Mouse (Mus musculus) urinary bladder, postnatal 0 days (tissue): ENCODE data around the gene Eif3g. TPM values are rescaled to one million over a fixed set of nuclear protein-coding genes. Genes with fewer than 3 reads are reported as not detected.

Source experiments
- microRNA-seq: library from miRNA; unstranded; fragments of <30 nt; microRNA quantifications from one replicate; pipeline ENCODE4, GENCODE M21; 2016
- polyA plus RNA-seq: library from polyadenylated mRNA; unstranded; fragments of >200 nt; fragmentation: Nextera tagmentation; extraction: Ambion mirVana; gene quantifications from 2 replicates; pipeline ENCODE4 v1.2.1, GENCODE M21; 2015

The Eif3g gene
- 215 and 220 TPM in 2 replicates for polyA plus RNA-seq

DNA sequence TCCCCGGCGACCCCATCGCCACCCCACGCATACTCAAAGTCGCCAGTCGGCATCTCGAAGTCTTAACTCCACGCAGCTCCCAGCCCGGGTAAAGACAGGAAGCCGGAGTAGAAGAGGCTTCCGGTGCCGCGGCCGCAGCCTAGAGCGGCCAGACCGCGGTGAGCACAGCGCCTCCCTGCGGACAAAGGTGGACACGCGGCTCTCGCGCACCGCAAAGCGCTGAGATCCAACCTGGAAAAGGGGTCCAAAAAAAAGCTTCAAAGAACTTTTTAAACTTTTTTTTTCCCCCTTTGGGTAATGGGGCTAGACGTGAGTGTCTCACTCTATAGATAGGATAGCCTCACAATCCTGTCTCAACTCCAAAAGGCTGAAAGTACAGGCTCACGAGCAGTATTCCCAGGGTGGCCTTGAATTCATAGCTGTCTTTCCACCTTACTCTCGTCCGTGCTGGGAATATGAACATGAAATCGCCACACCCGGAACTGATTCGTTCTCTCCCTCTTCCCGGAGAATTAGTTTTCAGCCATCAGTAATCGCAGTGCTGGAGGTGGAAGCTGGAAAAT lies at the start of gene Eif3g:
TSS of gene Eif3g (minus strand) at position 113 of the 563 bp plus-strand sequence.

DNA sequence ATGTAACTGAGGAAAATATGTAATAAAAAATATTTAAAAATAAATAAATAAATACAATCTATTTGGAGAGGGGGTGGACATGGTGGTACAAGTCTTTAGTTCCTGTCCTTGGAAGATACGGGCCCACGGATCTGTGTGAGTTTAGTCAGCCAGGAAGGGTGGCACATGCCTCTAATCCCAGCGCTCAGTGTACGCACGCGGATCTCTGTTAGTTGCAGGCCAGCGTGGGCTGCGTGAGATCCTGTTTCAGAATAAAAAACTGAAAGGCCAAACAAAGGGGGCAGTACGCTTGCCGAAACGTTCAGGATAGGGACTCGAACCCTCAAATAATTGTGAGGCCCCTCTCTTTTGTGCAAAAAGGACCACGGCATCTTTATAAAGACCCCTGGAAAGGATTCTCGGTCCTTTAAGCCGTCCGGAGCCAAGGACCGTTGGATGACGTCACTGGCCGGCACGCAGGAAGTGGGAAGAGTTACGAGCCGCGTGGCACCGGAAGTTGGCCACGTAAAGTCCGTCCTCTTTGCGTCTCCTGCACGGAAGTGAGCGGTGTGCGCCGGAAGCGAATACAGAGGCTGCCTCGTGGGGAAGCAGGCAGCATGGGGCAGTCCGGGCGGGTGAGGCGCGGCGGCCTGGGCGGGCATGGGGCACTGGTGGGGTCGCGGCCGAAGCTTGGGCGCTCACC lies 10.6 kb downstream of the Eif3g start, which contains the start of gene Ppan:
TSS of gene Ppan (plus strand) at position 472 of the 682 bp plus-strand sequence.

DNA sequence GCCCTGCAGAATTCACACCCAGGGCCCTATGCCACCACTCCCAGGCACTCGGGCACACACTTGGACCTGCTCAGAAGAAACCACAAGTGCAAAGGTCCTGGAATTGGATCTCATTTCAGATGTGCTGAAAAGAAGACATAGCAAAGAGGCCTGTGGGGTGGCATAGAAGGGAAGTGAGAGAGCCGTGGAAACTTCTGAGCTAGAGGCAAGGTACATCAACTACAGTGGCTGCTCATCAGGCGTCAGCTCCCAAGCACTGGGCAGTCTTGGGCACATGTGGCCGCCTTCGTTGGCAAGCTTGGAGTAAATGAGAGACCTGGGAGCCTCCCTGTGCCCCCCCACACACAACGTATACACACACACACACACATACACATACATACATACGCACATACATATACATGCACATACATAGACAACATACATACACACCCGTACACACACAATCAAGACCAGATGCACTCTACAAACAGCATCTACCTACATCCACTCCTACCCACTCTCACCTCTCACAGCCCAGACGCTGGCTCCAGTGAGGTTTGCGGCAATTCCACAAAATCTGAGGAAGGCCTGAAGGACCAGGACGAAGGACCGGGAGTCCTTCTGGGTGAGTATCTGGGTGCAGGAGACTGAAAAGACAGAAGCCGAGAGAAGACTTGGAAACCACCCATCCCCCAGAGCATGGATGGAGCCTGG lies 19.2 kb downstream of the Eif3g start, which contains the start of gene Angptl6:
TSS of gene Angptl6 (minus strand) at position 631 of the 696 bp plus-strand sequence.

DNA sequence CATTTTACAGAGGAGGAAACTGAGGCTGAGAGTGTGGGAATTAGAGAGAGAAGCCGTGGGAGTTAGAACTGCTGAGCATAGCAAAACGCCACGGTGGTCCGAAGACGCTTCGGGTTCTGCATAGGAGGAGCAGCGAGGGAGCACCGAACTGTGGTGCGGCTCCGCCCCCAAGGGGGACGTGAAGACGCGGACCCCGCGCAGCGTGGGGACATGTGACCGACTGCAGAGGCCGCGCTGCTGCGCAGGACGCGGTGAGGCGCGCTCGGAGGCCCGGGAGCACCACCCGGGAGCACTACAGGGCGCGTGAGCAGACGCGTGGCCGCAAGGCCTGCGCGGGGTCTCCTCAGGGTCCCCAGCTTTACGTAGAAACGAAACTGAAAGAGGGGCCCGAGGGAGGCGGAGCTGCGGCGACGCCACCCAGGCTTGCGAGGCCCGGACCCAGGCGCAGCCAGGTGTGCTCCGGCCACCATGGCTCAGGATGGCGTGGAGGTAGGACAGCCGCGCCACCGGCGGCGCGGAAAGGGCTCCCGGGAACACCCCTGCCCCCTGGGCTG lies 29.9 kb downstream of the Eif3g start, which contains the start of gene A230050P20Rik:
TSS of gene A230050P20Rik (plus strand) at position 195 of the 554 bp plus-strand sequence.

Small RNA genes lying within 50 kb of the gene (microRNA-seq; reads per million reads assigned to microRNA genes)
- not detected for gene Mir7081

Other genes with a start within 250 kb of the Eif3g start
- gene Pin1, start 246.5 kb downstream of the Eif3g start, polyA plus RNA-seq = 36.1 and 37.6 TPM in 2 replicates
- gene Olfm2, start 152.3 kb downstream of the Eif3g start, polyA plus RNA-seq = 5.4 and 6.0 TPM in 2 replicates
- gene Col5a3, start 83.6 kb downstream of the Eif3g start, polyA plus RNA-seq = 8.1 and 11.4 TPM in 2 replicates
- gene Rdh8, start 80.1 kb downstream of the Eif3g start, polyA plus RNA-seq = not detected in 2 replicates
- 11.9 and 16.2 TPM in 2 replicates for gene A230050P20Rik, start 30.0 kb downstream of the Eif3g start, polyA plus RNA-seq
- gene Angptl6, start 18.9 kb downstream of the Eif3g start, polyA plus RNA-seq = 9.4 and 11.5 TPM in 2 replicates
- 36.3 and 39.8 TPM in 2 replicates for gene Ppan, start 10.4 kb downstream of the Eif3g start, polyA plus RNA-seq
- gene Dnmt1, start 61.3 kb upstream of the Eif3g start, polyA plus RNA-seq = 19.8 and 22.3 TPM in 2 replicates
- 42.4 and 46.4 TPM in 2 replicates for gene S1pr2, start 78.2 kb upstream of the Eif3g start, polyA plus RNA-seq
- gene Mrpl4, start 104.1 kb upstream of the Eif3g start, polyA plus RNA-seq = 98.2 and 105 TPM in 2 replicates
- 15.9 and 21.2 TPM in 2 replicates for gene Icam1, start 117.4 kb upstream of the Eif3g start, polyA plus RNA-seq
- gene Icam4, start 130.8 kb upstream of the Eif3g start, polyA plus RNA-seq = 0.82 and 0.83 TPM in 2 replicates
- 0.08 and 0.14 TPM in 2 replicates for gene Icam5, start 133.4 kb upstream of the Eif3g start, polyA plus RNA-seq
- gene Zglp1, start 168.5 kb upstream of the Eif3g start, polyA plus RNA-seq = not detected in 2 replicates
- gene Gm49373, start 174.5 kb upstream of the Eif3g start, polyA plus RNA-seq = 0.19 and 0.22 TPM in 2 replicates
- gene Fdx1l, start 175.0 kb upstream of the Eif3g start, polyA plus RNA-seq = 45.2 and 48.2 TPM in 2 replicates
- gene Gm38431, start 193.4 kb upstream of the Eif3g start, polyA plus RNA-seq = 0.52 and 0.77 TPM in 2 replicates
- 21.1 and 26.9 TPM in 2 replicates for gene Raver1, start 193.4 kb upstream of the Eif3g start, polyA plus RNA-seq
- gene Tyk2, start 232.6 kb upstream of the Eif3g start, polyA plus RNA-seq = 9.0 and 9.8 TPM in 2 replicates